Mouse (Mus musculus) intestine, postnatal 0 days (tissue): ENCODE measurements around the gene Aurkb. TPM values are rescaled to one million over a fixed set of nuclear protein-coding genes. Genes with fewer than 3 reads are reported as not detected.

Source experiments
- ATAC-seq: fragments of 200-750 bp; cut with Nextera tagmentation; 2 replicates; pipeline ENCODE4 v1.8.0; 2017; ENCODE audit warnings: mild to moderate bottlenecking, moderate TSS enrichment, moderate library complexity
- H3K27ac ChIP-seq: fragments of 300-500 bp; sonication (generic); 2 replicates; pipeline ENCODE4 v1.5.1; 2014; ENCODE audit warnings: mild to moderate bottlenecking, low read depth, low read length, moderate library complexity
- H3K27me3 ChIP-seq: fragments of 300-500 bp; sonication (generic); replicated peaks from 2 replicates; pipeline ENCODE4 v1.6.1; 2014; ENCODE audit warnings: low read length, mixed read lengths; ENCODE audit not compliant: control insufficient read depth, insufficient read depth
- H3K36me3 ChIP-seq: fragments of 300-500 bp; sonication (generic); 2 replicates; pipeline ENCODE4 v1.6.1; 2014; ENCODE audit warnings: mild to moderate bottlenecking, moderate library complexity; ENCODE audit not compliant: control insufficient read depth, insufficient read depth
- H3K4me1 ChIP-seq: fragments of 300-500 bp; sonication (generic); replicated peaks from 2 replicates; pipeline ENCODE4 v1.6.1; 2014; ENCODE audit warnings: antibody characterized with exemption, low read length, mixed read lengths; ENCODE audit not compliant: control insufficient read depth, insufficient read depth
- H3K4me2 ChIP-seq: fragments of 300-500 bp; sonication (generic); replicated peaks from 2 replicates; pipeline ENCODE4 v1.6.1; 2014; ENCODE audit warnings: low read depth, mild to moderate bottlenecking, moderate library complexity
- H3K4me3 ChIP-seq: fragments of 300-500 bp; sonication (generic); 2 replicates; pipeline ENCODE4 v1.5.1; 2014; ENCODE audit warnings: low read depth, low read length
- H3K9ac ChIP-seq: fragments of 300-500 bp; sonication (generic); 2 replicates; pipeline ENCODE4 v1.6.1; 2014; ENCODE audit warnings: mild to moderate bottlenecking, low read depth, low read length
- H3K9me3 ChIP-seq: fragments of 300-500 bp; sonication (generic); 2 replicates; pipeline ENCODE4 v1.6.1; 2016; ENCODE audit warnings: mixed run types; ENCODE audit not compliant: control insufficient read depth
- CTCF ChIP-seq: sonication (generic); IDR thresholded peaks from 2 replicates; pipeline ENCODE4 v1.5.1; 2016; ENCODE audit warnings: low read depth, mild to moderate bottlenecking, control low read depth, antibody characterized with exemption, moderate library complexity
- WGBS: fragments of 180-500 bp; shearing (Covaris S2); extraction: QIAGEN DNeasy Blood & Tissue Kit; methylation state at CpG from one replicate; pipeline ENCODE4 v1.1.7; 2014; 5-methylcytosine and 5-hydroxymethylcytosine counted together
- polyA plus RNA-seq: library from polyadenylated mRNA; unstranded; fragments of >200 nt; fragmentation: Nextera tagmentation; extraction: Ambion mirVana; gene quantifications from 2 replicates; pipeline ENCODE4 v1.2.1, GENCODE M21; 2015

Aurkb gene
- polyA plus RNA-seq, 1 experiment from 2014 or later: 24.3 TPM

DNA sequence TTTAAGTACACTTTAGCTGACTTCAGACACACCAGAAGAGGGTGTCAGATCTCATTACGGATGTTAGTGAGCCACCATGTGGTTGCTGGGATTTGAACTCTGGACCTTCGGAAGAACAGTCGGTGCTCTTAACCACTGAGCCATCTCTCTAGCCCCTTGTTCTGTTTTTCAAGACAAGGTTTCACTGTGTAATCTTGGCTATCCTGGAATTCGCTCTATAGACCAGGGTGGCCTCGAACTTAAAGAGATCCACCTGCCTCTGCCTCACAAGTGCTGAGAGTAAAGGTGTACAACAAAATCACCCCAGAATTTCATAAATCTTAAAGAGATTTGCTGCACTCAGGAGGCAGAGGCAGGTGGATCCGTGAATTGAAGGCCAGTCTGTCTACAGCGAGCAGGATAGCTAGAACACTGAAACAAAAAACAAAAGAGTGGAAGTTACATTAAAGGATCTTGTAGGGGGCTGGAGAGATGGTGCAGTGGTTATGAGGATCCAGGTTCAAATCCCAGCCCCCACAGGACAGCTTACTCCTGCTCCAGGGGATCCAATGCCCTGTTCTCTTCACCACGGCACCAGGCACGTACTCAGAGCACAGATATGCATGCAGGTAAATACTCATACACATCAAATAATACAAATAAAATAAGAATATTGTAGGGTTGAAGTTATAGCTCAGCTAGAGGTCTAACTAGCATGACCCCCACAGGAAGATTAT, 30.5 kb downstream of the Aurkb start:
- Histone ChIP-seq H3K27ac (no peak overlapping the region), H3K27me3 (no peaks in the 10 kb centered on the region), H3K9me3 (no peaks in the 10 kb centered on the region), H3K36me3 (no peaks in the 10 kb centered on the region), H3K4me1 (no peaks in the 10 kb centered on the region), H3K9ac (no peak overlapping the region), H3K4me3 (no peak overlapping the region), H3K4me2 (no peak overlapping the region)
- ATAC-seq: no peak
- TF ChIP-seq CTCF: no peak
- WGBS: 65% methylated on average over 8 of the region's 9 CpGs

- Histone ChIP-seq H3K4me3 (no peak overlapping the region), H3K27me3 (no peaks in the 10 kb centered on the region), H3K4me2 (no peak overlapping the region), H3K9me3 (no peaks in the 10 kb centered on the region), H3K36me3 (no peaks in the 10 kb centered on the region), H3K9ac (no peak overlapping the region), H3K4me1 (no peaks in the 10 kb centered on the region), H3K27ac (no peak overlapping the region)
- 85% methylated on average over 5 of the region's 5 CpGs for WGBS
- ATAC-seq: no peak
- no peak for TF ChIP-seq CTCF
Observed at GRCm38 (mm10) chr11:69076572-69076971, 31.1 kb downstream of the Aurkb start.

- no peaks in the 10 kb centered on the region for H3K9me3 ChIP-seq
- H3K9ac ChIP-seq: no peak overlapping the region
- H3K27ac ChIP-seq: no peak overlapping the region
- no peak overlapping the region for H3K4me3 ChIP-seq
- WGBS: 71% methylated on average over 9 of the region's 9 CpGs
- no peaks in the 10 kb centered on the region for H3K36me3 ChIP-seq
- H3K4me1 ChIP-seq: no peaks in the 10 kb centered on the region
- no peaks in the 10 kb centered on the region for H3K27me3 ChIP-seq
- ATAC-seq: no peak
- no peak overlapping the region for H3K4me2 ChIP-seq
- no peak for TF ChIP-seq CTCF
Observed at GRCm38 (mm10) chr11:69077316-69077715, 31.9 kb downstream of the Aurkb start.

DNA sequence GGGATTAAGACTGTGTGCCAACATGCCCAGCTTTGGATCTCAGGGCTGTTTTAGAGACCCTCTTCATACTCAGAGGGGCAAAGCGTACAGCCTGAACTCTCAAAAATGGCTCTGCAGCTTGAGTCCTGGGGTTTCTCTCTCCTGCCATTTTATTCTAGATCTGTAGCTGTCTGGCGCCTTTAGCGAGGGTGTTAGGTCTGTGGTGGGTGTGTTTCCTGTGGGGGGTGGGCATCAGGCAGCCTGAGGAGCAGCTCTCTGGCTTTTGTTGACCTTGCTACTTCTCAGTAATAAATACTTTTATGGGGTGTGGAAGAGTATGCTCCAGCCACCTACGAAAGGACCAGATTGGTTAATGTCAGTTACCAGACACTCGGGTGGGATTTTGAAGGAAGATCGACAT, 32.6 kb downstream of the Aurkb start:
- no peak for ATAC-seq
- no peak overlapping the region for H3K4me3 ChIP-seq
- no peak for TF ChIP-seq CTCF
- no peak overlapping the region for H3K27ac ChIP-seq
- no peaks in the 10 kb centered on the region for H3K27me3 ChIP-seq
- no peaks in the 10 kb centered on the region for H3K9me3 ChIP-seq
- H3K36me3 ChIP-seq: no peaks in the 10 kb centered on the region
- no peak overlapping the region for H3K4me2 ChIP-seq
- H3K9ac ChIP-seq: no peak overlapping the region
- no peaks in the 10 kb centered on the region for H3K4me1 ChIP-seq
- 62% methylated on average over 6 of the region's 6 CpGs for WGBS

DNA sequence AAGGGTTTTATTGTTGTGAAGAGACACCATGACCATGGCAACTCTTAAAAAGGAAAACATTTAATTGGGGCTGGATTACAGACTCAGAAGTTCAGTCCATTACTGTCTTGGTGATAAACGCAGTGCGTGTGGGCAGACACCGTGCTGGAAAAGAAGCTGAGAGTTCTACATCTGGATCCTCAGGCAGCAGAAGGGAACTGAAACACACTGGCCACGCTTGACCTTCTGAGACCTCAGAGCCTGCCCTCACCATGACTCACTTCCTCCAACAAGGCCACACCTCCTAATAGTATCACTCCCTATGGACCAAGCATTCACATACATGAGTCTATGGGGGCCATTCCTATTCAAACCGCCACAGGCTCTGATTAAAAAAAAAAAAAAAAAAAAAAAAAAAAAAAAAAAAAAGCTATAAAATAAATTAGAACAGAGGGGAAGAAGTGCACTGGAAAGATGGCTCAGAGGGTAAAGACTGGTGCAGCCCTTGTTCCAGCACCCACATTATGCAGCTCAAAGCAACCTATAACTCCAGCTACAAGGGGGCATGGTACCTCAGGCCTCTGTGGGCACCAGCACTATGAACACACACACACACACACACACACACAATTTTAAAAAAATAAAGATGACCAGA, 33.5 kb downstream of the Aurkb start:
- no peaks in the 10 kb centered on the region for H3K4me1 ChIP-seq
- no peak overlapping the region for H3K9ac ChIP-seq
- no peaks in the 10 kb centered on the region for H3K9me3 ChIP-seq
- WGBS: 72% methylated on average over 5 of the region's 5 CpGs
- no peak overlapping the region for H3K4me2 ChIP-seq
- H3K36me3 ChIP-seq: no peaks in the 10 kb centered on the region
- no peaks in the 10 kb centered on the region for H3K27me3 ChIP-seq
- TF ChIP-seq CTCF: no peak
- no peak for ATAC-seq
- no peak overlapping the region for H3K27ac ChIP-seq
- no peak overlapping the region for H3K4me3 ChIP-seq

DNA sequence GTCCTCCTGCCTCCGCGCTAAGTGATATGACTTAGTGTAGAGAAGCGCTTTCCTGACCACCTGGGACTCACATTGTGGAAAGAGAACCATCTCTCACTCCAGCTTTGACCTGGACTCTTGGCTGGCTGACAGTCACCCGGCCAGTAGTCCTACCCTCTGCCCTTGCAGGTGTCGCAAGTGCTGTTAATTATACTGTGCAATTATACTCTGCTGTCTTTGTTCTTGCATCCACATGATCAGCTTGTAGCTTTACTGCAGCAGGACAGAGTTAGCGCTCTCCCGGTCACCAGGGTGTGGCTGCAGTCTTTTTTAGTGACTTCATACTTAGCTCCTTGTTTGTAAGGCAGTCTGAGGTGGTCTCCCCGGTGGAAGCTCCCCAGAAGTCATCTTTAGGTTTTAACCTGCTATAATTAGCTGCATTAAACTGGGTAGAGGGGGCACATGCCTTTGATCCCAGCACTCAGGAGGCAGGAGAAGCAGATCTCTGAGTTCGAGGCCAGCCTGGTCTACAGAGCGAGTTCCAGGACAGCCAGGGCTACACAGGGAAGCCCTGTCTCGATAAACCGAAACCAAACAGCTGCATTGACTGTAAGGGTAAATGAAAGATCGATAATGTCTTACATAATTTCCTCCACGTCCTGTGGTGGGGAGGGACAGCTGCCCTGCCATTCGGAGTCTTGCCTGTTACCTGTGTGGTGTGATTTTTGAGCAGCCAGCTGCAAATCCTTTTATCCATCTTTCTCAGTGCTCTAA, 34.8 kb downstream of the Aurkb start:
- H3K9me3 ChIP-seq: no peaks in the 10 kb centered on the region
- no peak for TF ChIP-seq CTCF
- 63% methylated on average over 15 of the region's 15 CpGs for WGBS

More for the DNA sequence above, 34.8 kb downstream of the Aurkb start:
- ATAC-seq: peak; percentile 83
- H3K4me1 ChIP-seq: no peaks in the 10 kb centered on the region
- H3K36me3 ChIP-seq: no peaks in the 10 kb centered on the region
- no peaks in the 10 kb centered on the region for H3K27me3 ChIP-seq
- H3K4me2 ChIP-seq: no peak overlapping the region; the same call in 1 of the 2 replicates
- no peak overlapping the region for H3K9ac ChIP-seq
- H3K27ac ChIP-seq: peak overlapping the region; percentile 78
- H3K4me3 ChIP-seq: no peak overlapping the region
